Mouse (Mus musculus): ENCODE results near the gene Zfp750.

GRCm38 (mm10) chr11:121500595-121500994 is 18.5 kb downstream of the Zfp750 start:
- TF ChIP-seq HCFC1 (IDR thresholded peaks at IDR 0.05; ENCODE audit: low read depth, low read length): no peak
- TF ChIP-seq POLR2A (IDR thresholded peaks at IDR 0.05; ENCODE audit: control insufficient read depth in 1 of 2, insufficient read depth in 1 of 2, low read depth in 1 of 2, low read length in 2 of 2, poor library complexity in 1 of 2): no peak
- no peak for TF ChIP-seq CTCF (IDR thresholded peaks at IDR 0.05 in 2 of 3, conservative IDR thresholded peaks at IDR 0.05 in 1 of 3; ENCODE audit: control insufficient read depth in 1 of 3, insufficient read depth in 1 of 3, low read depth in 2 of 3, low read length in 3 of 3, poor library complexity in 1 of 3, severe bottlenecking in 1 of 3)
- no peak for TF ChIP-seq POLR2AphosphoS5 (IDR thresholded peaks at IDR 0.05; ENCODE audit: borderline replicate concordance, low read depth, low read length)
- no peak for TF ChIP-seq MYC (IDR thresholded peaks at IDR 0.05; ENCODE audit: low read depth, low read length)
- TF ChIP-seq TCF12 (IDR thresholded peaks at IDR 0.05; ENCODE audit: low read depth, low read length): no peak
- TF ChIP-seq TBP (IDR thresholded peaks at IDR 0.05; ENCODE audit: low read depth, low read length): no peak
- no peak for TF ChIP-seq EP300 (IDR thresholded peaks at IDR 0.05; ENCODE audit: low read depth in 1 of 2, low read length in 2 of 2)
- TF ChIP-seq CHD1 (IDR thresholded peaks at IDR 0.05; ENCODE audit: low read depth, low read length): no peak
- TF ChIP-seq MAX (IDR thresholded peaks at IDR 0.05; ENCODE audit: low read length): no peak
- TF ChIP-seq ZC3H11A (IDR thresholded peaks at IDR 0.05; ENCODE audit: low read depth, low read length): no peak
- no peak for TF ChIP-seq ZNF384 (IDR thresholded peaks at IDR 0.05; ENCODE audit: low read depth, low read length)
- no peak for TF ChIP-seq GABPA (IDR thresholded peaks at IDR 0.05; ENCODE audit: low read depth, low read length)
- no peak for TF ChIP-seq CHD2 (IDR thresholded peaks at IDR 0.05; ENCODE audit: low read length)
